Mouse (Mus musculus): ENCODE results near the gene Elmod3.

Elmod3 gene

GRCm38 (mm10) chr6:72597956-72598753, at the start of gene Elmod3, which contains the start of gene Retsat:
Gene Elmod3 (minus strand): TSS chr6:72598413.
Gene Retsat (plus strand): TSS chr6:72598475.
- peak; percentile 99 for DNase-seq (ENCODE audit: low read depth)

- DNase-seq (ENCODE audit: low read depth): peak; percentile 74
Observed at GRCm38 (mm10) chr6:72647383-72647820, 49.2 kb upstream of the Elmod3 start.

GRCm38 (mm10) chr6:72645364-72645763, 47.2 kb upstream of the Elmod3 start:
- no peak for DNase-seq (ENCODE audit: low read depth)

- DNase-seq (ENCODE audit: low read depth): peak; percentile 73
Observed at GRCm38 (mm10) chr6:72644576-72644975, 46.4 kb upstream of the Elmod3 start.

- DNase-seq (ENCODE audit: low read depth): peak; percentile 80
Observed at GRCm38 (mm10) chr6:72641218-72641954, 43.2 kb upstream of the Elmod3 start.

- peak; percentile 37 for DNase-seq (ENCODE audit: low read depth)
Observed at GRCm38 (mm10) chr6:72636940-72637339, 38.7 kb upstream of the Elmod3 start.

- DNase-seq (ENCODE audit: low read depth): peak; percentile 85
Observed at GRCm38 (mm10) chr6:72635760-72636431, 37.7 kb upstream of the Elmod3 start.

GRCm38 (mm10) chr6:72634311-72634710, 36.1 kb upstream of the Elmod3 start:
- DNase-seq (ENCODE audit: low read depth): no peak

- DNase-seq (ENCODE audit: low read depth): no peak
Observed at GRCm38 (mm10) chr6:72631700-72632099, 33.5 kb upstream of the Elmod3 start.

- no peak for DNase-seq (ENCODE audit: low read depth)
Observed at GRCm38 (mm10) chr6:72630961-72631360, 32.7 kb upstream of the Elmod3 start.

- DNase-seq (ENCODE audit: low read depth): no peak
Observed at GRCm38 (mm10) chr6:72630370-72630769, 32.2 kb upstream of the Elmod3 start.

- no peak for DNase-seq (ENCODE audit: low read depth)
Observed at GRCm38 (mm10) chr6:72627276-72627675, 29.1 kb upstream of the Elmod3 start.

- no peak for DNase-seq (ENCODE audit: low read depth)
Observed at GRCm38 (mm10) chr6:72626391-72626790, 28.2 kb upstream of the Elmod3 start.

- peak; percentile 83 for DNase-seq (ENCODE audit: low read depth)
Observed at GRCm38 (mm10) chr6:72623661-72624402, 25.6 kb upstream of the Elmod3 start.

- no peak for DNase-seq (ENCODE audit: low read depth)
Observed at GRCm38 (mm10) chr6:72622917-72623316, 24.7 kb upstream of the Elmod3 start.

GRCm38 (mm10) chr6:72620920-72621319, 22.7 kb upstream of the Elmod3 start:
- no peak for DNase-seq (ENCODE audit: low read depth)

GRCm38 (mm10) chr6:72619734-72620532, 21.7 kb upstream of the Elmod3 start:
- no peak for DNase-seq (ENCODE audit: low read depth)

GRCm38 (mm10) chr6:72616643-72617288, 18.6 kb upstream of the Elmod3 start, which contains the start of gene Tgoln1:
Gene Tgoln1 (minus strand): TSS chr6:72617000.
- DNase-seq (ENCODE audit: low read depth): peak; percentile 94

- no peak for DNase-seq (ENCODE audit: low read depth)
Observed at GRCm38 (mm10) chr6:72615561-72616375, 17.6 kb upstream of the Elmod3 start.

Measured in 416B (cell line).